Mouse (Mus musculus): ENCODE measurements around the gene Tmem214. TPM values are rescaled to one million over a fixed set of nuclear protein-coding genes. Genes with fewer than 3 reads are reported as not detected.

Tmem214 gene
- polyA plus RNA-seq, 1 experiment = 56.3 TPM

DNA sequence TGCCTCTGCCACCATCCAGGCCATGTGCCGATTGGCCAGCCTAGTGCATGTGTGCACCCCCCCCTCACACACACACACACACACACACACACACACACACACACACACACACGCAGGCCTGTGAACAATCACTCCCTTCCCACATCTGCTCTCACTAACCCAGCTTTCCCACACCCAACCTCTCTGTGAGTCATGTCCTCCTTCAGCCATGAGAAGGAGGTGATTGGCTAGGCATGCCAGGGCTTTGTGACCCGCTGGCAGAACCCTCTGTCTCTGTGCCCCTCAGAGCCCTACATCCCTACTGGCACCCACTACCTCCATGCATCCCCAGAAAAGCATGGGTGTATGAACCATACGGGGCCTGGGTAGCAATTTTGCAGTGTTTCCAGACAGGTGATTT lies 14.3 kb upstream of the Tmem214 start:
- Histone ChIP-seq H3K9me3 (replicated peaks; ENCODE audit: control insufficient read depth, insufficient read depth, low read length, poor library complexity, severe bottlenecking) (no peaks in the 10 kb centered on the region), H3K4me1 (ENCODE audit: control insufficient read depth, insufficient read depth, low read length) (peaks cover 1% of the 10 kb centered on the region), H3K27me3 (ENCODE audit: control insufficient read depth, insufficient read depth, low read length, poor library complexity, severe bottlenecking) (no peaks in the 10 kb centered on the region), H3K9ac (ENCODE audit: low read depth, poor library complexity, severe bottlenecking) (no peak overlapping the region), H3K4me3 (ENCODE audit: low read depth, low read length) (no peak overlapping the region), H3K27ac (ENCODE audit: insufficient read depth, low read length) (no peak overlapping the region), H3K36me3 (ENCODE audit: control insufficient read depth, insufficient read depth, low read length, poor library complexity, severe bottlenecking) (no peaks in the 10 kb centered on the region)
- TF ChIP-seq CTCF (IDR thresholded peaks at IDR 0.05; ENCODE audit: low read depth, low read length) (no peak), EP300 (IDR thresholded peaks at IDR 0.05; ENCODE audit: insufficient read depth, low read depth, low read length) (no peak), POLR2A (IDR thresholded peaks at IDR 0.05; ENCODE audit: insufficient read depth, low read length) (no peak)

DNA sequence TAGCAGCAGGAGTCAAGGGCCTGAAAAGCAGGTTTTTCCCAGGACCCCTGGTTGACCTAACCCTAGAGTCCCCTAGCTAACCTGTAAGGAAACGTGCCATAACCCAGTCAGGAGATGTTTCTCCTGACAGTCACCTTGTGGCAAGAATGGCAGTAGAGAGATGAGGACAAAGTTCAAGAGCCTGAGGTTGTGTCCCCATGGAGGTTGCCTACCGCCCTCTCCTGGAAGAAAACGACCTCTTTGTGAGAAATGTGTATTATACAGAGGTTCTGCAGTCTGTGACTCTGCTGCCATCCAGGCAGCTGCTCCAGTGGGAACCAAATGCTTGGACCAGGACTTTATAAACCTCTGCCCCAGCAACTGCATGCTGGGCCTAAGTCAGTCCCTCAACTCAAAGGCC lies 12.1 kb upstream of the Tmem214 start:
- H3K9ac ChIP-seq (ENCODE audit: low read depth, poor library complexity, severe bottlenecking) = no peak overlapping the region
- no peaks in the 10 kb centered on the region for H3K4me1 ChIP-seq (ENCODE audit: control insufficient read depth, insufficient read depth, low read length)
- no peaks in the 10 kb centered on the region for H3K9me3 ChIP-seq (replicated peaks; ENCODE audit: control insufficient read depth, insufficient read depth, low read length, poor library complexity, severe bottlenecking)
- TF ChIP-seq EP300 (IDR thresholded peaks at IDR 0.05; ENCODE audit: insufficient read depth, low read depth, low read length) (no peak), CTCF (IDR thresholded peaks at IDR 0.05; ENCODE audit: low read depth, low read length) (peak; percentile 24)
- no peaks in the 10 kb centered on the region for H3K27me3 ChIP-seq (ENCODE audit: control insufficient read depth, insufficient read depth, low read length, poor library complexity, severe bottlenecking)
- H3K27ac ChIP-seq (ENCODE audit: insufficient read depth, low read length) = no peak overlapping the region
- no peak overlapping the region for H3K4me3 ChIP-seq (ENCODE audit: low read depth, low read length)
- H3K36me3 ChIP-seq (ENCODE audit: control insufficient read depth, insufficient read depth, low read length, poor library complexity, severe bottlenecking) = no peaks in the 10 kb centered on the region

DNA sequence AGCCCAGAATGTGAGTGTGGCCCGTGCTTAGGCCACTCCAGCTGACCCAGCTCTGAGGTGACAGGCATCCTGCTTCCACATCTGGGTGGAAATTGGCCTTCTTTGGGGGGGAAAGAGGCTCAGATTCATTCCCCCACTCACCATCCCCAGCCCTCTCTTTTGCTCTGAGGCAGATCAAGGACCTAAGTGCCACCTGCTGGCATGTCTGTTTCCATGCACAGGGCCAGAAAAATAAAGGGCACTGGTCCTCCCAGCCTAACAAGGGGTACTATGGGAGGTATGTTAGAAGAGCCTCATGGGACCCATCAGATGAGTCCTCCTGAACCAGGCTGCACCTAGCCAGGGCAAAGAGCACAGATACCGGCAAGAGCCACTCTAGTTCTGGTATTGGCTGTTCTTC lies 11.7 kb upstream of the Tmem214 start:
- Histone ChIP-seq H3K27me3 (ENCODE audit: control insufficient read depth, insufficient read depth, low read length, poor library complexity, severe bottlenecking) (no peaks in the 10 kb centered on the region), H3K36me3 (ENCODE audit: control insufficient read depth, insufficient read depth, low read length, poor library complexity, severe bottlenecking) (no peaks in the 10 kb centered on the region), H3K4me3 (ENCODE audit: low read depth, low read length) (no peak overlapping the region), H3K4me1 (ENCODE audit: control insufficient read depth, insufficient read depth, low read length) (no peaks in the 10 kb centered on the region), H3K9ac (ENCODE audit: low read depth, poor library complexity, severe bottlenecking) (no peak overlapping the region), H3K27ac (ENCODE audit: insufficient read depth, low read length) (no peak overlapping the region), H3K9me3 (replicated peaks; ENCODE audit: control insufficient read depth, insufficient read depth, low read length, poor library complexity, severe bottlenecking) (no peaks in the 10 kb centered on the region)
- TF ChIP-seq EP300 (IDR thresholded peaks at IDR 0.05; ENCODE audit: insufficient read depth, low read depth, low read length) (no peak), POLR2A (IDR thresholded peaks at IDR 0.05; ENCODE audit: insufficient read depth, low read length) (no peak), CTCF (IDR thresholded peaks at IDR 0.05; ENCODE audit: low read depth, low read length) (no peak)

DNA sequence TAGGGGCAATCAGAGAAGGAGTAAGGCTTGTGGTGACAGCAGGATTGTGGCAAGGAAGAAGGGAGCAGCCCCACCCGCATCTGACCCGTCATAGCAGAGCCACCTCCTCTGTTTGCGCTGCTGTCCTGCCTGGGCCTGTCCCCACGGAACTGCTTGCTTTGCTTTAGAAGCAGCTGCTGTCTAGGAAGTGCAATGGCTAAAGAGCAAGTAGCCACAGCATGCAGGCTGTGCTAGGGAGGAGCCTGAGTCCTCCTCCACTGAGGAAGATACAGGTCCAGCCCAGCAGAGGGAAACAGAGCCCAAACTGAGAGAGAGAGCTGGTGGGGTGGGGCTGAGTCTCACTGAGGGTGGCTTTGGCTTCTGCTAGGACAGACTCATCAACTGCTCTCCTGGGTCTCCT lies 4.0 kb upstream of the Tmem214 start:
- H3K9ac ChIP-seq (ENCODE audit: low read depth, poor library complexity, severe bottlenecking) = no peak overlapping the region
- no peaks in the 10 kb centered on the region for H3K9me3 ChIP-seq (replicated peaks; ENCODE audit: control insufficient read depth, insufficient read depth, low read length, poor library complexity, severe bottlenecking)
- TF ChIP-seq POLR2A (IDR thresholded peaks at IDR 0.05; ENCODE audit: insufficient read depth, low read length) (no peak), CTCF (IDR thresholded peaks at IDR 0.05; ENCODE audit: low read depth, low read length) (peak; percentile 17), EP300 (IDR thresholded peaks at IDR 0.05; ENCODE audit: insufficient read depth, low read depth, low read length) (no peak)
- H3K27me3 ChIP-seq (ENCODE audit: control insufficient read depth, insufficient read depth, low read length, poor library complexity, severe bottlenecking) = no peaks in the 10 kb centered on the region
- H3K4me1 ChIP-seq (ENCODE audit: control insufficient read depth, insufficient read depth, low read length) = peaks cover 7% of the 10 kb centered on the region
- no peak overlapping the region for H3K4me3 ChIP-seq (ENCODE audit: low read depth, low read length)
- H3K36me3 ChIP-seq (ENCODE audit: control insufficient read depth, insufficient read depth, low read length, poor library complexity, severe bottlenecking) = no peaks in the 10 kb centered on the region
- no peak overlapping the region for H3K27ac ChIP-seq (ENCODE audit: insufficient read depth, low read length)

DNA sequence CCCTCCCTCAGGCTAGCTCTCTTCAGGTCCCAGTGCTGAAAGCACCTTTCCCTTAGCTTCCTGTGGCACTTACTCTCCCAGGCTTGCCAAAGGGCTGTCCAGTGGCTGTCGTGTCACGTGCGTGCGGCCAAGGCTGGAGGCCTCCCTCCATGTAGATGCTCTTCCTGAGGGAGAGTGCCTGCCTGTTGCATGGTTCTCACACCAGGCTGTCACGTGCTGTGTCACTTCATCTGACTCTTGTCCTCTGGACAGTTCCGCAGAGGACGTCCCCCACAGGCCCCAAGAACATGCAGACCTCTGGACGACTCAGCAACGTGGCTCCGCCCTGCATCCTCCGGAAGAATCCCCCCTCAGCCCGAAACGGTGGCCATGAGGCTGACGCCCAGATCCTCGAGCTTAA lies 3.5 kb upstream of the Tmem214 start:
- H3K36me3 ChIP-seq (ENCODE audit: control insufficient read depth, insufficient read depth, low read length, poor library complexity, severe bottlenecking) = no peaks in the 10 kb centered on the region
- H3K27me3 ChIP-seq (ENCODE audit: control insufficient read depth, insufficient read depth, low read length, poor library complexity, severe bottlenecking) = no peaks in the 10 kb centered on the region
- H3K9ac ChIP-seq (ENCODE audit: low read depth, poor library complexity, severe bottlenecking) = no peak overlapping the region
- TF ChIP-seq POLR2A (IDR thresholded peaks at IDR 0.05; ENCODE audit: insufficient read depth, low read length) = no peak
- no peak for TF ChIP-seq CTCF (IDR thresholded peaks at IDR 0.05; ENCODE audit: low read depth, low read length)
- no peak for TF ChIP-seq EP300 (IDR thresholded peaks at IDR 0.05; ENCODE audit: insufficient read depth, low read depth, low read length)
- H3K9me3 ChIP-seq (replicated peaks; ENCODE audit: control insufficient read depth, insufficient read depth, low read length, poor library complexity, severe bottlenecking) = no peaks in the 10 kb centered on the region
- no peak overlapping the region for H3K27ac ChIP-seq (ENCODE audit: insufficient read depth, low read length)
- H3K4me3 ChIP-seq (ENCODE audit: low read depth, low read length) = no peak overlapping the region
- peaks cover 7% of the 10 kb centered on the region for H3K4me1 ChIP-seq (ENCODE audit: control insufficient read depth, insufficient read depth, low read length)

DNA sequence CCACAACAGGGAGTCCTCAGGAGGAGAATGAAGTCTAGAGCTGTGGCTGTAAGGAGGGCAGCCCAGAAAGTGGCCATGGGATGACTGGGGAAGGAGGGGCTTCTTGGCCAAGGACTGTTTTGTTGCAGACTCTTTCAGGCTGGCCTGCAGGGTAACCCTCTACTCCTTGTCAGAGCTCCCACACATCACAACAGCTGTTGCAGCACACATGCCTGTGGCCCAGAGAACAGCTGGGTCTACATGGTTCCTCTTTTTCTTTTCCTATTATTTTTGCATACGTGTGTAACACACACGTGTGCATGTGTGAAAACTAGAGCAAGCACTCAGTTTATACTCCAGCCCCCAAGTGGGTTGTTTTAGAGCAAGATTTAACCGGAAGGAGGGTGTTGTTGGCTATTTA lies 941 bp upstream of the Tmem214 start:
- H3K9me3 ChIP-seq (replicated peaks; ENCODE audit: control insufficient read depth, insufficient read depth, low read length, poor library complexity, severe bottlenecking) = no peaks in the 10 kb centered on the region
- H3K4me1 ChIP-seq (ENCODE audit: control insufficient read depth, insufficient read depth, low read length) = peaks cover 7% of the 10 kb centered on the region
- H3K27me3 ChIP-seq (ENCODE audit: control insufficient read depth, insufficient read depth, low read length, poor library complexity, severe bottlenecking) = no peaks in the 10 kb centered on the region
- H3K27ac ChIP-seq (ENCODE audit: insufficient read depth, low read length) = no peak overlapping the region
- peaks cover 6% of the 10 kb centered on the region for H3K36me3 ChIP-seq (ENCODE audit: control insufficient read depth, insufficient read depth, low read length, poor library complexity, severe bottlenecking)
- no peak overlapping the region for H3K9ac ChIP-seq (ENCODE audit: low read depth, poor library complexity, severe bottlenecking)
- TF ChIP-seq EP300 (IDR thresholded peaks at IDR 0.05; ENCODE audit: insufficient read depth, low read depth, low read length) (no peak), POLR2A (IDR thresholded peaks at IDR 0.05; ENCODE audit: insufficient read depth, low read length) (no peak), CTCF (IDR thresholded peaks at IDR 0.05; ENCODE audit: low read depth, low read length) (no peak)
- no peak overlapping the region for H3K4me3 ChIP-seq (ENCODE audit: low read depth, low read length)
